Mouse (Mus musculus) splenic B cell, adult 2 months (primary cell): ENCODE data around the gene Nme9.

Source experiments
- DNase-seq: peaks from one replicate; pipeline ENCODE4 v3.0.0-alpha.2; 2011; ENCODE audit warnings: low read depth, low spot score
- H3K27me3 ChIP-seq: 2 replicates; pipeline ENCODE4 v1.6.1; 2012; ENCODE audit warnings: mild to moderate bottlenecking, low read length, moderate library complexity, mixed read lengths; ENCODE audit not compliant: control insufficient read depth, poor library complexity, insufficient read depth, severe bottlenecking
- H3K36me3 ChIP-seq: 2 replicates; pipeline ENCODE4 v1.6.1; 2012; ENCODE audit warnings: mild to moderate bottlenecking, low read length, moderate library complexity, mixed read lengths; ENCODE audit not compliant: control insufficient read depth, poor library complexity, insufficient read depth, severe bottlenecking

The Nme9 gene

DNA sequence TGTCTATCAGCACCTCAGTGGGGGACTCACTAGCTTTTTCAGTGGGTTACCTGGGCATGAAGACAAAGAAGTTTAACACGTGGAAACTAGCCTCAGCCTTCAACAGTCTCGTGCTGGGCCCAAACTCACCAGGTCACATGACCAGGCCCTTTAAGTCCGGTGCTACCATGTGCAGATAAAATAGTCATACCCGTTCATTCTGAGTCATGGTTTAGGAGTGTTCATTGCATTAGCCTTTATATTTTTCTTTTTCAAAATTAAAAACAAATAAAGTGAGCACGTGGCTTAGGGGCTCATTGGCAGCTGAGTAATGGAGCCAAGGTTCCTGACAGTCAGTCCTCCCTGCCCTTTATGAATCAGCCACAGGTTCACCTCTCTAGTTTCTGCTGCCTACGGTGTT, 20.5 kb upstream of the Nme9 start:
- DNase-seq, result no peak
- Histone ChIP-seq H3K36me3 (no peaks in the 10 kb centered on the region), H3K27me3 (no peaks in the 10 kb centered on the region)

DNA sequence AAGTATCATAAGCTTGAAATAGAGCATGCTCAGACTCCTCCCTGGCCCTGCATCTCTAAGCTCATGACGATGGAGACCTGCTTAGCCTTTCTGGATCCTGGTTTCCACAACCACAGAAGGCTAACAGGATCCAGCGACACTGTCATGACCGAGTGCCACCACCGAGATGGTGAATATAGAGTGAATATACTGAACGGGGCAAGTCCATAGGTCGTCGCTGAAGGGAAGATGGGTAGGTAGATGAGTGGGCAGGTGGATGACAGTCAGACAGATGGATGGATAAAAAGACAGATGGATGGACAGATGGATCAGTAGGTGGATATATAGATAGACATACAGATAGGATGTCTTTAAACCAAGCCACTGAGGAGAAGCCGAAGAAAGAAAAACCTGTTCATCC, 19.9 kb upstream of the Nme9 start:
- no peak for DNase-seq
- Histone ChIP-seq H3K27me3 (no peaks in the 10 kb centered on the region), H3K36me3 (no peaks in the 10 kb centered on the region)

DNA sequence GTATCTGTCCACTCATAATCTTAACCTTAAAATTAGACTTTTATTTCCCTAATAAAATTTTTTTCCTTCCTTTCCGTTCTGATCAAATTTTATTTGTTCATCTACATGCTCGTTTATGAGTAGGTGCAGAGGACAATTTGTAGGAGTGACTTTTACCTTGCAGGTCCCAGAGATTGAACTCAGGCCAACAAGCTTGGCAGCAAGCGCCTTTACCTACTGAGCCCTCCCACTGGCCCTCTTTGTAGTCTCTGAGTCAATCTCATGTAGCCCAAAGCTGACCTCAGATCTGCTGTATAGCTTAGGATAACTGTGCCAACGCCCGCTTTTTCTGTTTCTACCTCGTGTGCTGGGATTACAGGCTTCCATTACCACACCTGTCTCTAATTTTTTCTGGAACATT, 19.3 kb upstream of the Nme9 start:
- DNase-seq, result no peak
- Histone ChIP-seq H3K27me3 (no peaks in the 10 kb centered on the region), H3K36me3 (no peaks in the 10 kb centered on the region)

DNA sequence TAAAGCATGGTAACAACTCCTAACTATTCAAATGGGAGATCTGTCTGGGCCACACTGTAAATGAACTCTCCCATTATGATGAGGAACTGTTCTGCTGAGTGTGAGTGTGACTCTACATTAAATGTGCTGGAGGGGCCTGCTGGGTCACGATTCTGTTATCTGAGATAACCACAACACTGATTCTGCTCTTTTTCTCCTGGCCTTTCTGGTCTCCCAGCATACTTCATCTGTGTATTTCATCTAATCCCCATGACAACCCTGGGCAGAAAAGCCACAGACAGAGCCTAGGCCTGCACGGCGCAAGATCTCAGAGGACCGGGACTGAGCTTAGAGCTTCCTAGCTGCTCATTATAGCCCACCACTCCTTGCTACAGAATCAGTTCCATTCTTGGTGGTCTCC, 18.8 kb upstream of the Nme9 start:
- H3K36me3 ChIP-seq, result no peaks in the 10 kb centered on the region
- H3K27me3 ChIP-seq, result no peaks in the 10 kb centered on the region
- DNase-seq, result no peak

DNA sequence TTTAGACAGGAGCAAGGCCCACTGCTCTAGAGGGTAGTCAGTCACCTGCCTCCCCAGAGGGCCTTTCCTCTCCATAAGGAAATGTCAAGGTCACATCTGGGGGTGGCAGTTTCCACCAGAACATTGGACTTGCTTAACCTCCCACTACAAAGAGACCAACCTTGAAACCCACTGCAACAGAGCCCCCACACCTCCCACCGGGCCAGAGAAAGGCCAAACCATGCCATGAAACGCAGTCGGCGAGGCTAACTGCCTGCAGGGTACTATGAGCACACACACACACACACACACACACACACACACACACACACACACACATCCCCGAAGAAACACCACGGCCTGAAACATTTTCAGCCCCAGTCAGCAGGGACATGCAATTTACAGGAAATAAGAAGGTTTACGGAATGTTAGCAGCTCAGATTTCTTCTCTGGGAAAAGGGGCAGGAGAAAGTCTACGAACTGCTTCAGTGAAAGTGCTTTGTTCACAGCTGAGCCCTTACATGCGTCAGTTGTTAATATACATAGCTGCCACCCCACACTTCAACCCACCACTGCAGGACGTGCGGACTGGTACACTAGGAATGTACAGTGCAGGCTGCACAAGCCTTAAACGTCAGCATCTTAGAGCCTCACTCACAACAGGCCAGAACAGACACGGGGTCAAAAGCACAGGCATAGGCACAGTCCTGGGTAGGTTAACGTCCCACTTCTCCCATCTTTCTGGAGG, 16.2 kb upstream of the Nme9 start:
- no peak for DNase-seq
- no peaks in the 10 kb centered on the region for H3K27me3 ChIP-seq
- H3K36me3 ChIP-seq, result no peaks in the 10 kb centered on the region

DNA sequence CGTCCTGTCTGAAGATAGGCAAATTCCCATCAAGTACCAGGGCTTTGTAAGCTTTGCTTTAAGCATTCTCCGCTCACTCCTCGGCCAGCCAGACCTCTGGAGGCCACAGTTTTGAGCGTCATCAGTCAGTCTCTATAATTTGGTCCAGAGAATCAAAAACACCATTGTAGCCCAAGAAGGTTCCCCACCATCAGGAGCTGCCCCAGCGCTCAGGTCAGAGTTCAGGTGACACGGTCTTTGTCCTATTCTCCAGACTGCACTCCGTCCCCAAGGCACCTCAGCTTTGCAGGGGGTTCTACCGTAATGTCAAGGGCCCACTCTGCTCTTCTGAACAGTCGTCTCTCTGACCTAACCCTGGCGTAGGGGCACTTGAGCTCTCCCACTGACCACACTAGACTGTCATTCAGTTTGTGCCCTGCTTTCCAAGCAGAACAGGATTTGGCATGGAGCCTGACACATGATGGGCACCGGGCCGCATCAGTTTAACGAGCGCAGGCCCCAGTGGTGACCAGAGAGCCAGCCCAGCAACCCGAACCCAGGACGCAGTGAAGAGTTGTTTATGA, 15.6 kb upstream of the Nme9 start:
- DNase-seq, result no peak
- H3K36me3 ChIP-seq, result no peaks in the 10 kb centered on the region
- no peaks in the 10 kb centered on the region for H3K27me3 ChIP-seq

DNA sequence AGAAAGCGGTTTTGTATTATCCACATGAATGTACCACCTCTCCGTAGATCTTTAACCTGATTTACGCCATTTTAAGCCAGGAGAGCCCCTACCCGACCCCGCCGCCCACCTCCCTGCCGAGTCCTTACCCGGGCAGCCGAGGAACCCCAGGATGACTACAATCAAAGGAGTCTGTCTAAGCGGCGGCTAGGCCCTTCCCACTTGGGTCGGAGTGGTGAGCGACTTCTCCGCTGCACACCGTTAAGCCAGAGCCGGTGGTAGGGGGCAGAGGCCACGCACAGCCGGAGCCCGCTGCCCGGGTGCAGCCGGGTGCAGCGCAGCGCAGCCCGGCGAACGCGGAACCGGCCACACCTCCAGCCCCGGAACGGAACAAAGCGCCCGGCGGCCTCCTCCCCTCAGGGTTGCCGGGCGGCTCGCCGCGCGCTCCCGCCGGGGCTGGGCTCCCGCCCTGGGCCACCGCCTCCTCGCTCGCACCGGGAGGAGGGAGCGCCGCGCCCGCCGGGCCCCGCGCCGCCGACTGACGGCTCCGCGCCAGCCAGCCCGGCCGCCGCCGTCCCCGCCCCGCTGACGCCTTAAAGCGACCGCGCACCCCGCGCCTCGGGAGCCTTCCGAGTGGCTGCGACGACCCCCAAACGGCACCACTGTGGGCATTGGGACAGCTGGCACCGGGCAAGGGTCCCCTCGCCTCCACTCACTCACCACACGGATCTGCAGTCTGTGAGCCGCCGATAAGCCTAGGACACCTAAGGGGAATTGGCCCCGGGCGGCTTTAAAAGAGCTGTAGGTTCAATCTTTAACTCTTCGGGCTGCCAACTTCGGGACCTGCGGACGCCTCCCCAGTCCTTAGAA, 14.9 kb upstream of the Nme9 start:
- Histone ChIP-seq H3K27me3 (no peaks in the 10 kb centered on the region), H3K36me3 (no peaks in the 10 kb centered on the region)
- no peak for DNase-seq

DNA sequence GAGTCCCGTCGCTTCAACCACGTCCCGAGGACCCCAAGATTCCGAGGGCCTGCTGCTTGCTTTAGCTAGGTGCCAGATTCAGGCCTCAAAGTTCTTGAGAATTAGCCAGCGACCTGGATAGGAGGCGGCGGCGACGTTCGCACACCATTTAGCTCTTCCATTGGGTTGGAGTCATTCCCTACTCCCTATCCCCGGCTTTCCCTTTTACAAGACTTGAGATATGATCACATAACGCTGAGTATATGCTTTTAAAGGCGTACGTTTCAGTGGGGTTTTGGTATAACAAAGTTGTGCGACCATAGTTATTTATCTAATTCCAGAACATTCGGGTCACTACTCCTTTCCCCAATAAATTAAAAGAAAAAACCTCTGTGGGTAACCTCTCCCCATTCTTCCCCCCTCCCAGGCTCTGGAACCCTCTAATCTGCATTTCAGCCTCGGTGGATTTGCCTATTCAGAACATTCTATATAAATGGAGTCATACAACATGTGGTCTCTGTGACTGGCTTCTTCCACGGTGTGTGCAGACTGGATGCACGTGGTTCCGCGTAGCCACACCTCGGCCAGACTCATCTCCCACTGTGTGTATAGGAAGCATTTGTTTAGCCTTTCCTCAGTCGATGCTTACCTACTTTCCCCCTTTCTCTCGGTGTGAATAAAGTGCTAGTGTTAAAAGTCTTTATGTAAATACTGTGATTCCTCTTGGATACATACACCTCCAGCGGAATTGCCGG, 14.1 kb upstream of the Nme9 start, which contains the start of gene Mras:
Gene Mras, minus strand, starts transcription at position 351 of the 734 bp plus-strand sequence.
- no peak for DNase-seq
- Histone ChIP-seq H3K36me3 (no peaks in the 10 kb centered on the region), H3K27me3 (no peaks in the 10 kb centered on the region)

DNA sequence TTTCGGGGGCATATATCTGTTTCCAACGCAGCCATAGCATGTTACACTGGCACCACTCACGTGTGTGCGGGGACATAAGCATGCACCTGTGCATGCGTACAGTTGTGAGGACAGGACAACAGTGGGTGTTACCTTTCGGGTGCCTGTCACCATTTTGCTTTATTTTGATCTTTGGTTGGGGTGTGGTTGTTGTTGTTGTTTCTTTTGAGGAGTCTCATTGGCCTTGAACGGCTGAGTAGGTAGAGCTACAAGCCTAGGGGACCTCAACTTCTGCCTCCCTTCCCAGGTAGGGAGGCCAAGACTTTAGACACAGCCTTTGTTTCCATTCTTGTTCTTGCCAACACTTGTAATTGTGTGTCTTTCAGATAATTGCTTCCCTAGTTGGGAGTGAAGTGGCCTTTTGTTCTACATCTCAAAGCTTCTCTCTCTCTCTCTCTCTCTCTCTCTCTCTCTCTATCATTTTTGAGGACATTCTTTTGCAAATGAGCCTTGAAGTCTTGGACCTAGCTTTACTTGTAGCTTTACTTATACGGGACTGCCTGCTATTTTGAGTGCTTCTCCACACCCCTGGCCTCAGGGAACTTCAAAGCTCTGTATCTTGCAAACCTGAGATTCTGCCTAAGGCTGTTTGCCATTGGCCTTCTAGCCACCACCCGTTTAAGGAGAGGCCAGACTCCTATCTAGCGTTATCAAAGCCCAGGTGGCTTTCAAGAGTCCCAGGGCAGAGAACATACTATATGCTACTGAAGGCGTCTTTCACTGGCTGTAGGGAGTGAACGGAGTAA, 13.3 kb upstream of the Nme9 start:
- Histone ChIP-seq H3K27me3 (no peaks in the 10 kb centered on the region), H3K36me3 (no peaks in the 10 kb centered on the region)
- no peak for DNase-seq

DNA sequence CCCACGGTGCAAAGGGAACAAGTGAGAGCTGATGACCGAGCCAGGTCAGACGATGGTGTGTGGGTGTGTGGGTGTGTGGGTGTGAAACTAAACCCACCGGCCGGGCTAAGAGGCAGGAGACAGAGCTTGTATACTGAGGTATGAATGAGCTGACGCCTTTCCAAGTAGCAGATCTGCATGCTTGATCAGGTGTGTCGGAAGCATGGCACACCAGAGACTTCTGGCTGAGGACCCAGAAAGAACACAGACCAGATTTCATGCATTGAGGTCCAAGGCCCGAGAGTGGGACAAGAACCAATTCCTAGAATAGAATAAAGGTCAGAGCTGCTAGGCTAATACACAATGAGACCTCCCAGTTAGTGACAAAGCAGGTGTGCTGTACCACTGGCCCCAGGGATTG, 12.2 kb upstream of the Nme9 start:
- Histone ChIP-seq H3K27me3 (no peaks in the 10 kb centered on the region), H3K36me3 (no peaks in the 10 kb centered on the region)
- DNase-seq, result no peak

DNA sequence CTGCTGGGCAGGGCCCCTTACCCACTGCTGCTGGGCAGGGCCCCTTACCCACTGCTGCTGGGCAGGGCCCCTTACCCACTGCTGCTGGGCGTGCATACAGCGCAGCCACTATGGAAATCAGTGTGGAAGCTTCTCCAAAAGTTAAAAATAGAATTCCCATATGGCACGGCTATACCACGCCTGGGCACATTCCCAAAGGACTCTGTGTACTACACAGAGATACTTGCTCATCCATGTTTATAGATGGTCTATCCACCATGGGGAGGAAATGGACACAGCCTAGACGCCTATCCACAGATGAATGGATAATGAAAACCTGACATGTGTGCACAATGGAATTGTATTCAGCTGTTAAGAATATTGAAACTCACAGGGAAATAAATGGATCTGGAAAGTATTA, 10.3 kb upstream of the Nme9 start:
- H3K36me3 ChIP-seq, result no peaks in the 10 kb centered on the region
- DNase-seq, result no peak
- H3K27me3 ChIP-seq, result no peaks in the 10 kb centered on the region

DNA sequence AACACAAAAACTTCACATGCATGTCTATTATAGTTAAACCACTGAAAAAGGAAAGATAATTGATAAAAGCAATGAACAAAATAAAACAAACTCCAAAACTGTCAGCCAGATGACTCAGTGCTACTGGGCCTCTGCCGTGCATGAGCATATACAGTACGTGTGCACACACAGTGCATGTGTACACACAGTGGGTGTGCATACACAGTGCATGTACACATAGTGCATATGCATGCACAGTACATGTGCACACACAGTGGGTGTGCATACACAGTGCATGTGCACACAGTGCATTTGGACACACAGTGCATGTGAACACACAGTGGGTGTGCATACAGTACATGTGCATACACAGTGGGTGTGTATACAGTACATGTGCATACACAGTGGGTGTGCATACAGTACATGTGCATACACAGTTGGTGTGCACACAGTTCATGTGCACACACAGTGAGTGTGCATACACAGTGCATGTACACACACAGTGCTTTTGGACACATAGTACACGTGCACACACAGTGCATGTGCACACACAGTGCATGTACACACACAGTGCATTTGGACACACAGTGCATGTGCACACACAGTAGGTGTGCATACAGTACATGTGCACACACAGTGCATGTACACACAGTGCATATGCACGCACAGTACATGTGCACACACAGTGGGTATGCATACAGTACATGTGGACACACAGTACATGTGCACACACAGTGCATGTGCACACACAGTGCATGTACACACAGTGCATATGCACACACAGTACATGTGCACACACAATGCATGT, 9.4 kb upstream of the Nme9 start:
- DNase-seq, result no peak
- Histone ChIP-seq H3K36me3 (no peaks in the 10 kb centered on the region), H3K27me3 (no peaks in the 10 kb centered on the region)

DNA sequence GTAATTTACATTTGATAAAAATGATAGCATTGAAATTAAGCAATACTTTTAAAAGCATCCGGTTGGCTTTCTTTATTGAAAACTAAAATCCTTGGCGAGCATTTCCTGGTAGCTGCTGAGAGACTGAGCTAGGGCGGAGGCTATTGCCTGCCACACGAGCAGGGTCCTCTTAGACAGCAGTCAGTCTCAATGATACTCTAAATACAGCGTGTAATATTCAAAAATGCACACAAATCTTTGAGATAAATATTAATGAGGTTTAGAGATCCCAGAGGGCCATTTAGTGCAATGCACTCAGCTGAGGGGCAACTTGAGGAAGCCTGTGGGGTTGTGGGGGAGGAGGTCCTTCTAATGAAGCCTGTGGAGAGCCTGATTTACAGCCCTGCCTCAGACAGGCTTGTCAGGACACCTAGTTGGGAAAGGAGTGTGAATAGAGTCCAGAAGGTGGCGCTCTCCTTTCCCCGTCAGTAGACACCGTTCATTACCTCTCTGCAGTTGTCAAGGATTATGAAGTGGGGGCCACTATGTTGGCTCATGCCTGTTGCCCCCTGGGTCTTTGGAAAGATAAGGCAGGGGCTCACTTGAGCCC, 6.6 kb upstream of the Nme9 start:
- DNase-seq, result peak; percentile 14
- H3K36me3 ChIP-seq, result no peaks in the 10 kb centered on the region

More for the DNA sequence above, 6.6 kb upstream of the Nme9 start:
- H3K27me3 ChIP-seq, result no peaks in the 10 kb centered on the region
